Mouse (Mus musculus): ENCODE measurements around the gene Tmem210. TPM values are rescaled to one million over a fixed set of nuclear protein-coding genes. Genes with fewer than 3 reads are reported as not detected.

The Tmem210 gene
- polyA plus RNA-seq, 1 experiment from 2014 or later = not detected

DNA sequence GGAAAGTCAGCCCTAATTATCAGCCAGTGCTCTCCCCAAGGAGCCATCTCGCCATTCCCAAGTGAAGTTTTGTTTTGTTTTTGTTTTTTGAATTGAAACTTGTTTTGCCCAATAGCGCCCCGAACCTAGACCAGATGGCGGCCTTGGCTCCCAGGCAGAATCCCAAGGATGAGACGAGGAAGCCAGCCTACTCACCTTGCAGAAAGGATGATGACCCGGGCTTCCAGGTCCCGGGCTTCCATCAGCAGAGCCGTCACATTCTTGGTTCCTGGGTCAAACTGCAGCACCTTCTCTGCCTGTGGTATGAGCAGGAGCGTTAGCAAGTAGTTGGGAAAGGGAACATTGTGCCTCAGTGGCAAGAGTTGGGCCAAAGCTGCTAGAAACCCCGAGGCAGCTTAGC is 22.2 kb downstream of the Tmem210 start:
- H3K4me3 ChIP-seq = no peak overlapping the region
- no peak for DNase-seq (ENCODE audit: low spot score)
- H3K9me3 ChIP-seq (replicated peaks) = no peaks in the 10 kb centered on the region
- peaks cover 100% of the 10 kb centered on the region for H3K27me3 ChIP-seq (ENCODE audit: low read depth, poor library complexity, severe bottlenecking)
- H3K4me1 ChIP-seq = peaks cover 12% of the 10 kb centered on the region
- 58% methylated on average over 10 of the region's 10 CpGs for WGBS
- no peaks in the 10 kb centered on the region for H3K36me3 ChIP-seq
- H3K27ac ChIP-seq (replicated peaks) = no peak overlapping the region

DNA sequence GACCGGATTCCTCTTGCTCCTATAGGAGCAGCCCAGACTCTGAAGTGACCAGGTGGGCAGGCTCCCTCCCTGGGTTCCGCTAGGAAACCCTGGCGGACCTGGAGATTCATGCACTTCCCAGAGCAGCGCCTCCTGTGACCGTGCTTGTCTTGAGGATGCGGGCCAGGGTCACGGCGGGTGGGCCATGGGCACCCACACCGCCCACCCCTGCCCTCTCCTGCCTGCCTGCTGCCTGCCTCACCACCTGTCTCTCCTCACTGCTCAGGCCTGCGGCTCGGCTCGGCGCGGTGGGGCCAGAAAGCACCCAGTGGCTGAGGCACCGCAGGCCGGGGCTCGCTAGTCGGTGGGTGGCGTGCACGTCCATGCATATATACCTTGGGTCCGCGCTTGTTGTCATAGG is 23.0 kb downstream of the Tmem210 start:
- H3K4me3 ChIP-seq = no peak overlapping the region
- 2% methylated on average over 22 of the region's 22 CpGs for WGBS
- DNase-seq (ENCODE audit: low spot score) = no peak
- H3K27me3 ChIP-seq (ENCODE audit: low read depth, poor library complexity, severe bottlenecking) = peaks cover 100% of the 10 kb centered on the region
- no peaks in the 10 kb centered on the region for H3K9me3 ChIP-seq (replicated peaks)
- peaks cover 6% of the 10 kb centered on the region; the same call in 1 of the 2 replicates for H3K4me1 ChIP-seq
- no peaks in the 10 kb centered on the region for H3K36me3 ChIP-seq
- no peak overlapping the region for H3K27ac ChIP-seq (replicated peaks)

DNA sequence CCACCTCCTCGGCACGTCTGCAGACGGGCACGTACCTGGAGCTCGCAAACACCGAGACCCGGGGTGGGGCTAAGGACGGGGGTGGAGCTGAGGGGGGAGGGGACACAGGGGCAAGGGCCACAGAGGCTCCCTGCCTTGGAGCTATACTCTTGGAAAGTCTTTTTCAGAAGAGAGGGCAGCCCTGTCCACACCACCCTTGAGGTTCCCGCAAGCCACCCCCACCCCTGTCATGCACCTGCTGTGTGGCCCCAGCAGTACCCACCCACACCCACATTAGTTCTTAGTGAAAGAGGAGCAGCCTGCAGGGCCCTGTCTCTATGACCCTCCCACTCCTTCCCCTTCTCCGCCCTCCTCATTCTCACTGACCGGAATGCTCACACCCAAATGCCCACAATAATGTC is 23.5 kb downstream of the Tmem210 start:
- no peaks in the 10 kb centered on the region for H3K9me3 ChIP-seq (replicated peaks)
- no peak overlapping the region for H3K4me3 ChIP-seq
- WGBS = 6% methylated on average over 11 of the region's 11 CpGs
- peaks cover 100% of the 10 kb centered on the region for H3K27me3 ChIP-seq (ENCODE audit: low read depth, poor library complexity, severe bottlenecking)
- no peak overlapping the region for H3K27ac ChIP-seq (replicated peaks)
- peaks cover 6% of the 10 kb centered on the region; the same call in 1 of the 2 replicates for H3K4me1 ChIP-seq
- H3K36me3 ChIP-seq = no peaks in the 10 kb centered on the region
- DNase-seq (ENCODE audit: low spot score) = no peak

DNA sequence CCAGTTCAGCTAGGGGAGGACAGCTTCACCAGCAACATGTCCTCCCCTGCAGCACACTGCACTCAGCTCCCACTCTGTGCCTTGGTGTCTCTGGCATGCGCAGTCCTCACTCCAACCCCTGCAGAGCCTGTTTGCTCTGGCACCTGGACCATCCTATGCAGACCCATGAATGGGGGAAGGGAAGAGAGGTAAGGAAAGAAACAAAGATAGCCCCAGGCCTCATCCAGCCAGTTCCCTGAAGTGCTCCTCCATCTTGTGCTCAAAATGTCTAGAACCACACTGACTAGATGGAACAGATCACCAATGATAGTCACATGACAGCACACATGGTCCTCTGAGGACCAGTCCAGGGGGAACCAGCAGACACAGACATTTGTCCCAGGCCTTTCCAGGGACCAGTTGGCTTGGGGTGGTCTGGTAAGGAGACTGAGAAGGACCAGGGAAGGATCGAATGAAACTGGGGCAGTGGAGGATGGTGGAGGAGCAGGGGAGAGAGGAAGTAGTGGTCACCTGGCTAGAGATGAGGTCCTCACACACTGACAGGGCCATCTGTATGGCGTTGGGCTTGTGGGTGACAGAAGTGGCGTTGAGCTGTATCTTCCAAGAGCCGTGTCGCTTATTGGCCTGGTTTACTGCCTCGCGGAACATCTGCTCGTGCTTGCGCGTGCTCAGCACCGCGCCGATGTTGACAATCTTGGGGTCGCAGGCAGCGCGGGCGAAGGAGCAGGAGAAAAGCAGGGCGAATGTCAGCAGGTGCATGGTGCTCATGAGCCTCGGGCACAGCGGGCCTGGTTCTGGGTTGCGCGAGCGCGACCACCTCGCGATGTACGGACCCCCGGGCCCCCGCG is 30.4 kb downstream of the Tmem210 start:
- H3K9me3 ChIP-seq (replicated peaks) = no peaks in the 10 kb centered on the region
- H3K27me3 ChIP-seq (ENCODE audit: low read depth, poor library complexity, severe bottlenecking) = peaks cover 87% of the 10 kb centered on the region
- DNase-seq (ENCODE audit: low spot score) = no peak
- peak overlapping the region; percentile 53 for H3K4me3 ChIP-seq
- no peaks in the 10 kb centered on the region for H3K36me3 ChIP-seq
- WGBS = 7% methylated on average over 31 of the region's 31 CpGs
- peaks cover 10% of the 10 kb centered on the region for H3K4me1 ChIP-seq
- H3K27ac ChIP-seq (replicated peaks) = no peak overlapping the region

DNA sequence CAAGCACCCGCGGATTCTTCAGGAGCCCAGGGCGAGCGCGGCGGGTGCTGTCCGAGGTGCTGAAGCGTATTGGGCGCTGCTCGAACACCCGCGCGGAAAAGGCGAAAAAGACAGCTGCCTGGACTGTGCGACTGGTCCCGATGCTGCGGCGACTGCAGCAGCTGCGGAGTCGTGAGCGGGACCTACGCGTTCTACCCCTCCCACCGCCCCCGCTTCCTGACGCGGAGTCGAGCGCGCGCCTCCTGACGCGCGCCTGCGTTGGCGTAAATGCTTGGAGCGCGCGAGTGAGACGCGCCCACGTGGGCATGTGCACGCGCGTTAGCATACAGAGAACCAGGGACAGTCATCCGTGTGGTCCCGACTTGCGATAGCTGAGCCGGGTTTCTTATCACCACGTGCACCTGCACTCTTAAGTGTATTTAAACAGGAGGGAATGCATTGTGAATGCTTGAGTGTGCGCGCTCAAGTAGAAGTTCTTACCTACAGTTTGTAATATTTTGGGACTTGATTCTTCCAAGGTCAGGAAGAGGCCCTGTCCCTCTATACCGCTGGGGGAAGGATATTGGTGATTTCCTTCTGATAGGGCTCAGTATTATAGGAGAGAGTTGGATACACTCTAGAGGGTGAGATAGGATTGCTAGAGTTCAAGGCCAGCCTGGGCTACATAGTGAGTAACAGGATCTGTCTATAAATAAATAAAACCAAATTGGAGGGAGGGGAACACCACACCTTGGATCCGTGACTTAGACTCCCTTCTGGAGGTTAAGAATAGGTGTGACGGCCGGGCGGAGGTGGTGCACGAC is 31.2 kb downstream of the Tmem210 start, which contains the start of gene Grin1:
Gene Grin1, minus strand, starts transcription at position 217 of the 803 bp plus-strand sequence.
- Histone ChIP-seq H3K4me1 (peaks cover 10% of the 10 kb centered on the region), H3K27ac (replicated peaks) (no peak within 1 kb of the TSS), H3K27me3 (ENCODE audit: low read depth, poor library complexity, severe bottlenecking) (peaks cover 79% of the 10 kb centered on the region), H3K36me3 (no peaks in the 10 kb centered on the region), H3K4me3 (peak within 1 kb of the TSS; percentile 53), H3K9me3 (replicated peaks) (no peaks in the 10 kb centered on the region)
- peak; percentile 73 for DNase-seq (ENCODE audit: low spot score)
- 10% methylated on average over 58 of the region's 58 CpGs for WGBS

DNA sequence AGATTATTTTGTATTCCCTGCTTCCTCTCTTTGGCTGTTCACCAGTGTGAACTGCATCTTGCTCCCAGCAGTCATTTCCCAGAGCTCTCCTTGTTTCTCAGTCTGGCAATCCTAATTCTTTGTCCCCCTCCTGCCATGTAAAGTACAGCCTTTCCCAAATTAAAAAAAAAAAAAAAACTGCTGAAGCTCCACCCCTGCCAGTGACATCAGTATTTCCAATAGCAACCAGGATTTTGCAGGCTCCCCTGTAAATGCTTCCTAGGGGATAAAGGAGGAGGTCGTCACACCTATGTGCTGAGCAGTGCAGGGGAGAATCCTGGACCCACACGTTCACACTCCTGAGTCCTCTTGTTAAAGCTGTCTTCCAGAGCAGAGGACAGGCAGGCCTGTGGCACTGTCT is 32.1 kb downstream of the Tmem210 start:
- 45% methylated on average over 2 of the region's 2 CpGs for WGBS
- peaks cover 70% of the 10 kb centered on the region for H3K27me3 ChIP-seq (ENCODE audit: low read depth, poor library complexity, severe bottlenecking)

DNA sequence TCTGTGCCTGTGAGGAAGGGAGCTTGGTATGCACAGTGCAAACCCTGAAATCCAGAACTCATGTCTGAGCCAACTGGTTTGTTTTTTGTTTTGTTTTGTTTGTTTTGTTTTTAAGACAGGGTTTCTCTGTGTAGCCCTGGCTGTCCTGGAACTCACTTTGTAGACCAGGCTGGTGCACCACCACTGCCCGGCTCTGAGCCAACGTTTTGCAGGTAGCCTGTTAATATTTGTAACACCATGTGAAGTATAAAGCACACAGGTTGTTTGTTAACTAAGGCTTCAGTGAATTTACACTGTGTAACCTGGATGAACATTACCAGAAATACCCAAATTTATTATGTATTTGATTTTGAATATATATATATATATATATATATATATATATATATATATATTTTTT is 38.1 kb downstream of the Tmem210 start:
- Histone ChIP-seq H3K9me3 (replicated peaks) (no peaks in the 10 kb centered on the region), H3K36me3 (no peaks in the 10 kb centered on the region), H3K27ac (replicated peaks) (no peak overlapping the region), H3K27me3 (ENCODE audit: low read depth, poor library complexity, severe bottlenecking) (peaks cover 11% of the 10 kb centered on the region; the same call in 1 of the 2 replicates), H3K4me1 (peaks cover under 1% of the 10 kb centered on the region), H3K4me3 (no peak overlapping the region)
- WGBS = 88% methylated on average over 2 of the region's 2 CpGs
- DNase-seq (ENCODE audit: low spot score) = no peak

More for the DNA sequence above, 32.1 kb downstream of the Tmem210 start:
- no peak for DNase-seq (ENCODE audit: low spot score)
- Histone ChIP-seq H3K9me3 (replicated peaks) (no peaks in the 10 kb centered on the region), H3K27ac (replicated peaks) (no peak overlapping the region), H3K4me3 (no peak overlapping the region), H3K36me3 (no peaks in the 10 kb centered on the region), H3K4me1 (peaks cover 10% of the 10 kb centered on the region)

DNA sequence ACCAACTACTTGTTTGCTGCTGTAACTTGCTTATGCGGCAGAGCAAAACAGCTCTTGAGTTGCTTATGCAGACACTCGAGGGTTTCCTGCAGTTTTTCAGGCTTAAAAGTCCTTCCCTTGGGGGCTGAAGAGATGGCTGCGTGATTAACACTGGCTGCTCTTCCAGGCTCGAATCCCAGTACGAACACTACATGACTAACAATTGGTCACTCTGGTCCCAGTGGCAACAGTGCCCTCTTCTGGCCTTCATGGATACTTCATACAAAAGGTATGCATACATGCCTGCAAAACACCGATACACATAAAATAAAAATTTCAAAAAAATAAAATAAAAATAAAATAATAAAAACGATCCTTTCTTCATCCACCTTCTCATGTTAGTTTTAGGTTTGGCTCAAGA is 40.5 kb downstream of the Tmem210 start:
- Histone ChIP-seq H3K9me3 (replicated peaks) (no peaks in the 10 kb centered on the region), H3K27me3 (ENCODE audit: low read depth, poor library complexity, severe bottlenecking) (no peaks in the 10 kb centered on the region), H3K36me3 (peaks cover under 1% of the 10 kb centered on the region; the same call in 1 of the 2 replicates), H3K27ac (replicated peaks) (no peak overlapping the region), H3K4me1 (peaks cover 14% of the 10 kb centered on the region), H3K4me3 (no peak overlapping the region)
- peak; percentile 36 for DNase-seq (ENCODE audit: low spot score)
- 40% methylated on average over 7 of the region's 7 CpGs for WGBS

DNA sequence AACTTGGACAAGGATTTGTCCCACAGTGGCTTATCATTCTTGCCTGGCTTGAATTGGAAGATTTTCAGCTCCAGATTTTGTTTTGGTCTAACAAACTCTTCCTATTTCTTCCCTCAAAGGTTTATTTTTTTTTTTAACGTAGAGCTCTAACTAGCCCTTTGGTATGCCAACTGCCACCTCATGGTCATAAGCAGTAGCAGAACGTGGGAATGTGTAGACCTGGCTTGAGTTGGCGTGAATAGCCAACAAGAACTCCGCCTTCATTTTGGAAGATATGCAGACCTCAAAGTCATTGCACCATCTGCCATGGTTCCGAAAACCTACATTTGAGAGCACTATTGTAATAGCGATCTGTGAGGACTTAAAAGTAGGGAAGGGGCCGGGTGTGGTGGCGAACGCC is 43.5 kb downstream of the Tmem210 start:
- no peaks in the 10 kb centered on the region for H3K27me3 ChIP-seq (ENCODE audit: low read depth, poor library complexity, severe bottlenecking)
- no peaks in the 10 kb centered on the region for H3K9me3 ChIP-seq (replicated peaks)
- peaks cover 31% of the 10 kb centered on the region for H3K36me3 ChIP-seq
- peak overlapping the region; percentile 94; the same call in 1 of the 2 replicates for H3K27ac ChIP-seq (replicated peaks)
- peak overlapping the region; percentile 91 for H3K4me3 ChIP-seq
- WGBS = 66% methylated on average over 9 of the region's 9 CpGs
- peaks cover 26% of the 10 kb centered on the region for H3K4me1 ChIP-seq
- no peak for DNase-seq (ENCODE audit: low spot score)

DNA sequence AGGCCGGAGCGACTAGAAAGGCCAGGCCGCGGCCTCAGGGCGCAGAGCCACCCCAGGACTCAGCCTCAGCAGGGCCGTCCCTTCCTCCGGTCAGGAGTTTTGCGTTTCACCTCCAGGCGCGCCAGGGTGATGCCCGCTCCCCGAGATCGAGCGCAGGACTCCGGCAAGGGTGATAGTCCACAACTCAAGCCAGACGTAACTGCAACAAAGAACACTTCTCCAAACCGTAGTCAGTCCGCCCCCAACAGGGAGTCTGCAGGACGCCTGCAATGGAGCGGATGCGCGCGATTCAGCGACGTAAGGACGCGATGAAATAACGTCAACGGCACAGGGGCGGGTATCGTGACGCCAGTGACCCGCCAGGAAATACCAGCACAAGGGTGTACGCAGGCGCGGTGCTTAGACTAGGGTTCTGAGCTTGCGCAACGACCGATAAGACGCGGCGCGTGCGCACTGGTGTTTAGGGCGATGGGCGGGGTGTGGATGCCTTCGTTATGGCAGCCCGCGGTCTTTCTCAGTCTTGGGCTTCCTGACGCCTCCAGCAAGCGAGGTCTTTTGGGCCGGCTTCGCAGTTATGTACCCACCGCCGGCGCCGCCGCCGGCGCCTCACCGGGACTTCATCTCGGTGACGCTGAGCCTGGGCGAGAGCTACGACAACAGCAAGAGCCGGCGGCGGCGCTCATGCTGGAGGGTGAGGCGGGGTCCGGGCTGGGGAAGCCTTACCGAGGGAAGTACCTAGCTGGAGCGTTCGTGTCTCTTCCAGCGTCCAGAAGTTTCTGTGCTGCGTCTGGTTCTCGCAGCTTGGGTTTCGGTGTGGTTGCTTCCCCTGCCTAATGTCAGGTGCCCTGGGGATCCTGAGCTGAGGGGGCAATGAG is 44.6 kb downstream of the Tmem210 start, which contains the start of gene Man1b1:
Gene Man1b1, plus strand, starts transcription at position 53 of the 875 bp plus-strand sequence.
- peak within 1 kb of the TSS; percentile 91 for H3K4me3 ChIP-seq
- DNase-seq (ENCODE audit: low spot score) = peak; percentile 99
- peak within 1 kb of the TSS; percentile 94 for H3K27ac ChIP-seq (replicated peaks)
- no peaks in the 10 kb centered on the region for H3K27me3 ChIP-seq (ENCODE audit: low read depth, poor library complexity, severe bottlenecking)
- under 1% methylated on average over 78 of the region's 78 CpGs for WGBS
- H3K36me3 ChIP-seq = peaks cover 41% of the 10 kb centered on the region
- peaks cover 26% of the 10 kb centered on the region for H3K4me1 ChIP-seq
- no peaks in the 10 kb centered on the region for H3K9me3 ChIP-seq (replicated peaks)

DNA sequence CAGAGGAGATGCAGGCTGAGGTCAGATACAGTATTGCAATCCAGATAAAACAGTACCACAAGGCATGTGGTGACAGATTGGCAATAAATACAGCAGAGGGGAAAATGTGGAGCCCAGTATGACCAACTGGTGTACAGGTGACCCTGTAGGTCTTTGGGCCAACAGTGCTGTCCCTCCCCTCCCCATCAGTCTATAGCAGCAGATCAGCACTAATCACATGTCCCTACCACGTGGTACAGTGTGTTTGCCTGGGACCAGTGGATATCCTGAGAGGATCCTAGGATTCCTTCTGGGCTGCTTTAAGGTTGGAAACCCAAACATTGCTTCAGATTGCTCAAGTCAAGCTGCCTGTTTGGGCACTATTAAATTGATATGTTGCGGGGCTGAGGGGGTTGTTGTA is 45.6 kb downstream of the Tmem210 start:
- Histone ChIP-seq H3K36me3 (peaks cover 52% of the 10 kb centered on the region), H3K9me3 (replicated peaks) (no peaks in the 10 kb centered on the region), H3K4me3 (peak overlapping the region; percentile 91), H3K27me3 (ENCODE audit: low read depth, poor library complexity, severe bottlenecking) (no peaks in the 10 kb centered on the region), H3K4me1 (peaks cover 26% of the 10 kb centered on the region), H3K27ac (replicated peaks) (no peak overlapping the region; the same call in 1 of the 2 replicates)
- no peak for DNase-seq (ENCODE audit: low spot score)
- WGBS = 93% methylated on average over 2 of the region's 2 CpGs

DNA sequence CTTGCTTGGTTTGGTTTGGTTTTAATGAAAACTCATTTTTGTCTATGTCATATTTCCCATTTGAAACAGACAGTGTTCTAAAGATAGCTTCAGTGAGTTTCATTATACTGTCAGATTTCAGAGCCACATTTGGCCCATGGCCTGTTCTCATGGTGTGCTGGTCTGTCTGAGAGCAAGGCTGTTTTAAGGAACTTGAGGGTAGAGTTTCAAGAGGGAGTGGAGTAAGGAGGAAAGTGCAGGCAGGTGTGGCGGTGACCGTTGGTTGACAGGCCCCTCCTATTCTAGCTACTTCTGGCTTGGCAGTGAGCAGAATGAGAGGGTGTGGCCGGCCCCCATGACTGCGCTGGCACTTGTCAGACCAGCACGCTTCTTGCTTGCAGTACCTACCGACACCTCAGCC is 50.4 kb downstream of the Tmem210 start:
- no peak overlapping the region for H3K4me3 ChIP-seq
- no peak overlapping the region for H3K27ac ChIP-seq (replicated peaks)
- H3K36me3 ChIP-seq = peaks cover 94% of the 10 kb centered on the region
- peaks cover 13% of the 10 kb centered on the region for H3K4me1 ChIP-seq
- no peaks in the 10 kb centered on the region for H3K27me3 ChIP-seq (ENCODE audit: low read depth, poor library complexity, severe bottlenecking)
- no peaks in the 10 kb centered on the region for H3K9me3 ChIP-seq (replicated peaks)
- no peak for DNase-seq (ENCODE audit: low spot score)
- 94% methylated on average over 6 of the region's 6 CpGs for WGBS
